Mouse (Mus musculus) lung, embryonic 14.5 days (tissue): ENCODE measurements around the gene Gm45194. TPM values are rescaled to one million over a fixed set of nuclear protein-coding genes. Genes with fewer than 3 reads are reported as not detected.

Experiments
- ATAC-seq: fragments of 200-750 bp; cut with Nextera tagmentation; 2 replicates; pipeline ENCODE4 v1.8.0; 2017; ENCODE audit warnings: mild to moderate bottlenecking, moderate TSS enrichment, moderate library complexity; ENCODE audit not compliant: insufficient read depth
- DNase-seq: peaks from one replicate; pipeline ENCODE4 v3.0.0-alpha.2; 2015
- H3K27ac ChIP-seq: fragments of 300-500 bp; sonication (generic); 2 replicates; pipeline ENCODE4 v1.5.1; 2014; ENCODE audit warnings: low read depth, mild to moderate bottlenecking, moderate library complexity
- H3K27me3 ChIP-seq: fragments of 300-500 bp; sonication (generic); 2 replicates; pipeline ENCODE4 v1.6.1; 2014; ENCODE audit warnings: low read length, control low read depth; ENCODE audit not compliant: insufficient read depth
- H3K36me3 ChIP-seq: fragments of 300-500 bp; sonication (generic); 2 replicates; pipeline ENCODE4 v1.6.1; 2014; ENCODE audit warnings: control low read depth; ENCODE audit not compliant: insufficient read depth
- H3K4me1 ChIP-seq: fragments of 300-500 bp; sonication (generic); 2 replicates; pipeline ENCODE4 v1.6.1; 2014; ENCODE audit warnings: antibody characterized with exemption, control low read depth; ENCODE audit not compliant: insufficient read depth
- H3K4me2 ChIP-seq: fragments of 300-500 bp; sonication (generic); 2 replicates; pipeline ENCODE4 v1.6.1; 2014; ENCODE audit warnings: mild to moderate bottlenecking
- H3K4me3 ChIP-seq: fragments of 300-500 bp; sonication (generic); 2 replicates; pipeline ENCODE4 v1.5.1; 2014; ENCODE audit warnings: low read depth, low read length
- H3K9ac ChIP-seq: fragments of 300-500 bp; sonication (generic); 2 replicates; pipeline ENCODE4 v1.6.1; 2014
- H3K9me3 ChIP-seq: fragments of 300-500 bp; sonication (generic); 2 replicates; pipeline ENCODE4 v1.6.1; 2016; ENCODE audit warnings: low read depth, low read length, control low read depth
- CTCF ChIP-seq: IDR thresholded peaks from 2 replicates; pipeline ENCODE4 v1.5.1; 2016; ENCODE audit warnings: antibody characterized with exemption, low read depth
- WGBS: fragments of 180-500 bp; shearing (Covaris S2); extraction: QIAGEN DNeasy Blood & Tissue Kit; methylation state at CpG from one replicate; pipeline ENCODE4 v1.1.7; 2014; 5-methylcytosine and 5-hydroxymethylcytosine counted together
- polyA plus RNA-seq: library from polyadenylated mRNA; unstranded; fragments of >200 nt; fragmentation: Nextera tagmentation; extraction: Ambion mirVana; gene quantifications from 2 replicates; pipeline ENCODE4 v1.2.1, GENCODE M21; 2014

The Gm45194 gene
- not detected in 2 replicates for polyA plus RNA-seq

DNA sequence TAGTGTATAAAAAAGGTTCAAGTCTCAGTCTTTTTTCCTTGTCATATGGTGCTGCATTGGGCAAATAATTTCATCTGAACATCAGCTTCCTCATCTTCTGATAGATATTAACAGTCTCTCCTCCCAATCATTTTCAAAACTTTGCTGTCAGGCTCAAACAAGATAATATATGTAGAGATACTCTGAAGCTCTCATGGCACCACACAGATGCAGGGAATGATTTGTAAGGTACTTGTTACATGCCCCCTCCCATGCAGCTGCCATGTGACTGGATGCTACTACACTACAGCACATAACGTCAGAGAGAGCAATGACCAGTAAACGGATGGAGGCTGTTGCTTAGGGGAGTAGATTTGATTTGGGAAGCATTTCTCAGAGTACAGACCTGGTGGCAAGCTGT lies at the start of gene Gm45194:
TSS of gene Gm45194 (plus strand) at position 301 of the 400 bp plus-strand sequence.
- Histone ChIP-seq H3K36me3 (no peaks in the 10 kb centered on the region), H3K9ac (no peak within 1 kb of the TSS), H3K27ac (no peak within 1 kb of the TSS), H3K4me1 (no peaks in the 10 kb centered on the region), H3K27me3 (peaks cover 7% of the 10 kb centered on the region; the same call in 1 of the 2 replicates), H3K4me3 (no peak within 1 kb of the TSS), H3K9me3 (no peaks in the 10 kb centered on the region), H3K4me2 (no peak within 1 kb of the TSS)
- WGBS: 18% methylated on average over 2 of the region's 2 CpGs
- ATAC-seq (no peak), DNase-seq (no peak)
- no peak for TF ChIP-seq CTCF

DNA sequence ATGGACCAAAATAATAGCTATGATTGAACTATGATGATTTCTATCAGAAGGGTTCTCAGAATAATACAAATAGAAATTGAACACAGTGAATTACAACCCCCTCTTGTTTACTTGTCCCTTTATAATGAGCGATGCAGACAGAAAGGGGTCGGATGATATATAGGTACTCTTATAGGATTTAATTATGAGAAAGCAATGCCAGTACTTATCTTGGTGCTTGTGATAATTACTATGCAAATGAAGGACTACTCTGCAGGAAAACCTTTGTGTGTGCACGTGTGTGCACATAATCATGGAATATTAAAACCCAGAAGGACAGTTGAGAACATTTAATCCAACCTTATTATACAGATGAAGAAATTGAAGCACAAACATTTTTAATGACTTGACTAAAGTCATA lies 35.3 kb upstream of the Gm45194 start:
- ATAC-seq: no peak
- WGBS: 63% methylated on average over 3 of the region's 3 CpGs
- no peak for TF ChIP-seq CTCF

DNA sequence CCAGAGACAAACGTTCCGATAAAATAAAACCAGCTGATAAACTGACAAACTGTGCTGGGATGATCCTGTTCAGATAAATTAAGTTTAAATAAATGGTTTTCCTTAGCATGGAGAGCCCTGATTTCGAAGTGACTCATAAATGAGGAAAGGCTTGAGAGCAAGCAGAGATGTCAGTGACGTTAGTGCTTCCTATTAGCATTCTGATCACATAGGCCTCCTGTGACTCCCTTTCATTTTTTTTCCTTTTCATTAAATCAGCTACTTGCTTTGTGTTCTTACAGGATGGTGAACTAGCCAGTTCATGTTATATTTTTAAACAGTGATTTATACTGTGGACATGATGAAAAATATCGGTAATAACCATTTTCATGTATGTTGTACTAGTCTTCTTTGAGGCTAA lies 9.9 kb upstream of the Gm45194 start:
- ATAC-seq (no peak), DNase-seq (no peak)
- Histone ChIP-seq H3K27me3 (no peaks in the 10 kb centered on the region), H3K9ac (no peak overlapping the region), H3K36me3 (no peaks in the 10 kb centered on the region), H3K9me3 (no peaks in the 10 kb centered on the region), H3K4me1 (no peaks in the 10 kb centered on the region), H3K4me3 (no peak overlapping the region), H3K4me2 (no peak overlapping the region), H3K27ac (no peak overlapping the region)
- no peak for TF ChIP-seq CTCF
- 73% methylated on average over 5 of the region's 5 CpGs for WGBS

More for the DNA sequence above, 35.3 kb upstream of the Gm45194 start:
- Histone ChIP-seq H3K4me1 (no peaks in the 10 kb centered on the region), H3K9ac (no peak overlapping the region), H3K36me3 (no peaks in the 10 kb centered on the region), H3K27me3 (no peaks in the 10 kb centered on the region), H3K4me2 (no peak overlapping the region), H3K27ac (no peak overlapping the region), H3K4me3 (no peak overlapping the region), H3K9me3 (no peaks in the 10 kb centered on the region)
- DNase-seq: no peak

DNA sequence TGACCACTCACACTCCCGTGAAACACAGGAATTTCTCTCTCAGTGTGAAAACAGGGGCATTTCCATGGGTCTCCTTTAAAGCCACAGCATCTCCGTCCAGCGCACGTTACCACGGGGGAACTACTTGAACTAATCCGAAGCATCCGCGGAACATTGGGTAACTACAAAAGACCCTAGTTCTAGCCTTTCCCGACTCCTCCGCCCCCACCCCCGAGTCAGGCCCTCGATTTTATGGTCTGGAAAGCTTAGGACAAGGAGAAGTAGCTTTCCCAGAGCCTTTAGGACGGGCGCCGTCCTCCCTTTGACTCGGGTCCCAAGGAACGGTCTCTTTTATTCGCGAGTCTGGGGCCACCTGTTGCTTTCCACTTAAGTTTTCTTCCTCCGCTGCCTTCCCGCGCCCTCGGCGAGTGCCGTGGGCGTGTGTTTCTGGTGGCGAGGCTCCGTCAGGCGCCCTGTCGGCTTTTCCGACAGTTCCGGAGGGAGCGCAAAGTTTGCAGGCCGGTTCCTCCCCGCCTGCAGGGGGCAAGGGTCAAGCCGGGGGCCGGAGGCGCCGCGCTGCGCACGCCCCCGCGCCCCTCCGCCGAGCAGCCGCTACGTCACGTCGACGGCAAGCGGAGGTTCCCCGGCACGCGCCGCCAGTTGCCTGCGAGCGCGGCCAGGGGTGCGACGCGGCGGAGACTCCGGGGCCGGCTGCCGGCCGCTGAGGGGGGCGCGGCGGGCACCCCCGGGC lies 3.3 kb downstream of the Gm45194 start:
- ATAC-seq: peak; percentile 56; the same call in 1 of the 2 replicates

GRCm38 (mm10) chrX:111895084-111895779 lies 4.0 kb downstream of the Gm45194 start:
- no peaks in the 10 kb centered on the region for H3K4me1 ChIP-seq
- peaks cover 7% of the 10 kb centered on the region; the same call in 1 of the 2 replicates for H3K27me3 ChIP-seq
- no peak for DNase-seq
- no peaks in the 10 kb centered on the region for H3K9me3 ChIP-seq
- no peak overlapping the region for H3K9ac ChIP-seq
- peak overlapping the region; percentile 36 for H3K4me3 ChIP-seq
- peak overlapping the region; percentile 61 for H3K4me2 ChIP-seq
- H3K27ac ChIP-seq: no peak overlapping the region
- no peak for TF ChIP-seq CTCF
- ATAC-seq: peak; percentile 35; the same call in 1 of the 2 replicates
- no peaks in the 10 kb centered on the region for H3K36me3 ChIP-seq
- WGBS: 13% methylated on average over 56 of the region's 70 CpGs

More for the DNA sequence above, 3.3 kb downstream of the Gm45194 start:
- H3K4me2 ChIP-seq: peak overlapping the region; percentile 61
- 16% methylated on average over 42 of the region's 71 CpGs for WGBS
- H3K4me3 ChIP-seq: peak overlapping the region; percentile 36
- TF ChIP-seq CTCF: no peak
- H3K36me3 ChIP-seq: no peaks in the 10 kb centered on the region
- peaks cover 7% of the 10 kb centered on the region; the same call in 1 of the 2 replicates for H3K27me3 ChIP-seq
- H3K9me3 ChIP-seq: no peaks in the 10 kb centered on the region
- H3K4me1 ChIP-seq: no peaks in the 10 kb centered on the region
- DNase-seq: no peak
- no peak overlapping the region for H3K27ac ChIP-seq
- no peak overlapping the region for H3K9ac ChIP-seq

GRCm38 (mm10) chrX:111917422-111917821 lies 26.2 kb downstream of the Gm45194 start:
- no peaks in the 10 kb centered on the region for H3K4me1 ChIP-seq
- H3K27ac ChIP-seq: no peak overlapping the region
- DNase-seq (peak; percentile 1), ATAC-seq (no peak)
- no peak for TF ChIP-seq CTCF
- no peaks in the 10 kb centered on the region for H3K9me3 ChIP-seq
- H3K4me2 ChIP-seq: no peak overlapping the region
- H3K27me3 ChIP-seq: no peaks in the 10 kb centered on the region
- H3K36me3 ChIP-seq: no peaks in the 10 kb centered on the region
- H3K9ac ChIP-seq: no peak overlapping the region
- no peak overlapping the region for H3K4me3 ChIP-seq

- no peaks in the 10 kb centered on the region for H3K27me3 ChIP-seq
- ATAC-seq (no peak), DNase-seq (no peak)
- H3K4me1 ChIP-seq: no peaks in the 10 kb centered on the region
- 64% methylated on average over 4 of the region's 4 CpGs for WGBS
- H3K36me3 ChIP-seq: no peaks in the 10 kb centered on the region
- H3K27ac ChIP-seq: no peak overlapping the region
- H3K4me2 ChIP-seq: no peak overlapping the region
- no peak for TF ChIP-seq CTCF
- no peak overlapping the region for H3K9ac ChIP-seq
- H3K4me3 ChIP-seq: no peak overlapping the region
- no peaks in the 10 kb centered on the region for H3K9me3 ChIP-seq
Measured at GRCm38 (mm10) chrX:111960909-111961308, 69.7 kb downstream of the Gm45194 start.
